Mouse (Mus musculus) urinary bladder, postnatal 36 days (tissue): ENCODE measurements around the gene Nt5c2.
"Not testable (repeated sequence)": the region's sequence is repeated elsewhere in the genome, so short reads cannot be mapped to it uniquely, and the experiment has no call there.

ENCODE experiments used
- DNase-seq, 2 experiments: peaks; one replicate each; pipeline ENCODE4 v3.0.0; 2022; ENCODE audit warnings: low spot score in 2 of 2, mixed read lengths in 1 of 2

The Nt5c2 gene

DNA sequence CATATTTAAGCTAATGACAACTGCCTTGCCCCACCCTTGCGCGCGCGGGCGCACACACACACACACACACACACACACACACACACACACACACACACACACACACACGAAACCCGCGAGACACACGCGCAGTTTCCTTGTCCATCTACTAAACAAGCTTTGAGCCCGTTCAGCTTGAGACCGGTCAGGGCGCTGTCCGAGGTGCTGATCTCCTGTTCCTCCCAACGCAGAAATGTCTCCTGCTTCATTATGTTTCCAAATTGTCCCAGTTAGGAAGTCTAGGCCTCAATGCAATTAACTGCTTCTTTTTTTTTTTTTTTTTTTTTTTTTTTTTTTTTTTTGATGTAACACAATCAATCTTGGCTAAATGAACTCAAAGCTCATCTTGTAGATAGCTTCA is 1.5 kb upstream of the Nt5c2 start:
- DNase-seq, result peak; percentile 66 to 79

DNA sequence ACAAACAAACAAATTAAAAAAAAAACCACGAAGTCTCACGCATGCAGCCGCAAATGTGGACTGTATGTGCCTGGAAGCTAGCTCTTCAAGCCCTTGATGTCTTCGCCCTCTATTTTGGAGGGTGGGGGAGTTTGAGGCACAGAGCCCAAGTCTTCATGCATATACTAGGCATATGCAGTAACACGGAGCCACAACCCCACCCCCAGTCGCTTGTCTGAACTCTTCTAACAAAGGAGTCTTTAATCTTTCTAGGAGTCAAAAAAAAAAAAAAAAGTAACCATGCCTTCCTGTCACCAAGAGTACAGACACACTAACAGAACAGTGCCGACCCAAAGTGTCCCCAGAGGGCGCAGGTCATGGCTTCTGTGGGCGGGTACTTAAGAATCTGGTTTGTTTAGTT is 1.0 kb upstream of the Nt5c2 start:
- DNase-seq, result no peak

GRCm38 (mm10) chr19:47015396-47015795 is 443 bp upstream of the Nt5c2 start:
- no peak for DNase-seq

GRCm38 (mm10) chr19:47014159-47014446 is 850 bp downstream of the Nt5c2 start:
- no peak for DNase-seq

DNA sequence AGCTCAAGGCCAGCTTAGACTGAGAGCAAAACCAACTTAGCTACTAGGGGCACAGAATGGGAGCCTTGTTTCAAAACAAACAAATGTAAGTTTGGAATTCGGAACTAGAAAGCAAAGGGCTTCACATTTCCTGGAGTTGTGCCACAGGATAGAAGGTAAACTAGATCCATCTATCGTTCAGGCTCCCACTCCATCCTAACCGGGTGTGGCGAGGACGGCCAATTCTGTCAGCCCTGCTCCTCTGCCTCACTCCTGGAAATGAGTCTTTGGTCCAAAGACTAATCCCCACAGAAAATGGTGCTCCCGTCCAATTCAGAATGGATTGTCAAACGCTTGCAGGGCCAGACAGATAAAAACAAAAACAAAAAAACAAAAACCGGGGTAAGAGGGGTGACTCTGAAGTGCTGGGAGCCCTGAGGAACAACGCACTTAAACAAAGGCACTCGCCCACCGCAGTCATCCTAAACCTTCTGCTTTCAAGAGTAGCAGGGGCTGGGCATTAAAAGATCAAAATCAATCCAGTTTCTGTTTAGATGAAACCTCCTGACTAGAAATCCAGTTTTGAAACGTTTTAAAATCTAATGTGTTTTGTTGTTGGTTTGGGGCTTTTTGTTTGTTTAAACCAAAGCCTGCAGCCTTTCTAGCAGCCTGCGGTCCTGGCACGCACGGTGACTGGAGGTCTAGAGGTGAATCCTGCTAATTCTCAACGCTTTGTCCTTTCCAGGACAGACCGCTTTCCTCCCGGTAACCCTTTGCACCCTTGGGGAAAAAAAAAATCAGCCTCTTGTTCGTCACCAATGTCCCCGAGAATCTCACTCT is 1.4 kb downstream of the Nt5c2 start:
- DNase-seq, result no peak

DNA sequence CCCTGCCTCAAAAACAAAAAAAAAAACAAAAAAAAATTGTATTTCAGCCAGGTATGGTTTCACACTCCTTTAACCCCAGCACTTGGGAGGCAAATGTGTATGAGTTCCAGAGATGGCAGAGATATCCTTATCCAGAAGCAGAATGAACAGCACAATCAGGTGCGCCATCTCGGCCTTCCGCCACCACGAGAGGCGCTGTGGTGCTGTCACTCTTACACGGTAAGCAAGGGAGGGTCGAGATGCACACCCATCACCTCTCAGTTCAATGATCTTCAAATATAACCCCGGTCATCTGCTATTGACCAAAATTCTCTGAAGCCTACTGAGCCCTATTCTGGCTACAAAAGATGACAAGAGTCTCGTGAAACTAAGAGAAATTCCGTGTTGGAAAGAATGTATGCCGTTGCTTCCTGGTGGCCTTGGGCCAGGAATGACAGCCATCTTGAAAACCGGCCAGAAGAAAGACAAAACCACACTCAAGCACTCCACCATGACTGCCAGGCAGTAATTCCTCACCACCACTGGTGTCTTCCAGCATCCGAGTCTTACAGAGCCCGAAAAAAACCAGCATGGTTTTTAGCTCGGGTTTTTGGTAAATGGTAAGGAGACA is 2.3 kb downstream of the Nt5c2 start:
- no peak for DNase-seq

GRCm38 (mm10) chr19:47009943-47010342 is 5.0 kb downstream of the Nt5c2 start:
- no peak for DNase-seq

DNA sequence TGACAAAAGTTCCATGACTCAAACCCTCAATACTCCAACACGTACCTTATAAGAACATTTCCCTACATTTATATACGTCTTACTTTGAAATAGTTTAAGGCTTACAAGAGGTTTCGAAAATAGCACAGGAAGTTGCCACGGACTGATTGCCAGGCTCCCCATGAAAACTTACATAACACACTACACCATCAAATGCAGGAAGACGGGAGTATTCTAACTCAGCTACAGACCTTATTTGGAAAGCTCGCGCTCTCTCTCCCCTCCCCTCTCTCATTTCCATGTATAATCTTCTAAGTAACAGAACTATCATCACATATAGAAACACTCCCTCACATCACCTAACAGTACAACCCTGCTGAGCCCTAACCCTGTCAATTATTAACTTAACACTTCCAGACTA is 5.5 kb downstream of the Nt5c2 start:
- no peak for DNase-seq

GRCm38 (mm10) chr19:47006321-47006720 is 8.6 kb downstream of the Nt5c2 start:
- peak in 1 of 2 experiments; percentile 41 for DNase-seq

DNA sequence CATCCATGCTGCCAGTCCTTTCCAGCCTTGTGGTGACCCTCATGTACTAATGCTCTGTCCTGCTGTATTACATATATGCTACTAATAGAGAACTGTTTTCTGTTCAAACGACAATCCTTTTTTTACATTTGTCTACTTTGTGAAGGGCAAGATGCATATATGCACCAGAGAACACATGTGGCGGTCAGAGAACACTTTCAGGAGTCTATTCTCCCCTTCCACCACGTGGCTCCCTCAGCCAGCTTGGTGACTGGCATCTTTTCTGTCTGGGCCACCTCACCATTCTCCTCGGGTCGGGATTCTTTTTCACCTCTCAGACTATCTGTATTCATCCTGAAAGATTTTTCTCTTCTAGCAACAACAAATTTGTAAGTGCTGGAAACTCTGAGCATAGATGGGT is 9.1 kb downstream of the Nt5c2 start:
- no peak for DNase-seq

DNA sequence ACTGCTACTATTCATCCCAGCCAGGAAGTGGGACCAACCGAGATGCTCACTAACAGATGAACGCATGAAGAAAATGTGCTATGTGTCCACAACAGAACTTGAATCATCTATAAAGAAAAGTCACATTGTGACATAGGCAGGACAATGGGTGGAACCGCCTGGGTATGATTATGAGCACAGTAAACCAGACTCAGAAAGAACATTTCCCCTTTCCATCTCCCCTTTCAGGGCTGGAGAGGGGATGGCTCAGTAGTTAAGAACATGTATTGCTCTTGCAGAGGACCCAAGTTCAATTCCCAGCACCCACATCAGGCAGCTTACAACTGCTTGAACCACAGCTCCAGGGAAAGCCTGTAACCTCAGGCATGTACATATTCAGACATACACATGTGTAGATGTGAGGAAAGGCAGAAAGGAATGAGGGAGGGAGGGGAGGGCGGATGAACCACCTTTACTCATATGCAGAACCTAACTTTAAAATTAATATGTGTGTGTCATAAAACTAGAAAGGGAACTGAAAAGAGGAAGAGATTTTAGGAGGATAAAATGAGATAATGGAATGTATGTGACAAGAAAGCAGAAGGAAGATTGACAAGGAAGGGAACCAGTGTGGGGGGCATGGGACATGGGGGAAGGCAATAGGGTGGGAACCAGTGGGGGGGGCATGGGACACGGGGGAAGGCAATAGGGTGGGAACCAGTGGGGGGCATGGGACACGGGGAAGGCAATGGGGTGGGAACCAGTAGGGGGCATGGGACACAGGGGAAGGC is 11.0 kb downstream of the Nt5c2 start:
- DNase-seq, result no peak

DNA sequence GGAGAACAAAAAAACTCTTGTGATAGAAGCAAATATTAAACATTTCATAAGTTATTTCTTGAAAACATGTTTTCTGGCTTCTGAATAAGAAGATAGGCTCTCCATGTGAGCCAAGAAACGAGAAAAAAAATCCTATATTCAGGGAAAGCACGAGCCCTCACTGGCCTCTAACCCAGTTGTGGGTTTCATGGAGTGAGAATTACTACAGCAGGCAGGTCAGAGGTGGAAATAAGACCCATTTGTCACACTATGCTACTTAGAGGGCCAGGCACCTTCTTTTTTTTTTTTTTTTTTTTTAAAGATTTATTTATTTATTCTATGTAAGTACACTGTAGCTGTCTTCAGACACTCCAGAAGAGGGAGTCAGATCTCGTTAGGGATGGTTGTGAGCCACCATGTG is 14.6 kb downstream of the Nt5c2 start:
- not testable (repeated sequence) for DNase-seq

GRCm38 (mm10) chr19:46999753-47000152 is 15.2 kb downstream of the Nt5c2 start:
- no peak for DNase-seq

- DNase-seq, result no peak
Measured at GRCm38 (mm10) chr19:46998953-46999352, 16.0 kb downstream of the Nt5c2 start.

- DNase-seq, result no peak
Measured at GRCm38 (mm10) chr19:46998168-46998870, 16.6 kb downstream of the Nt5c2 start.

DNA sequence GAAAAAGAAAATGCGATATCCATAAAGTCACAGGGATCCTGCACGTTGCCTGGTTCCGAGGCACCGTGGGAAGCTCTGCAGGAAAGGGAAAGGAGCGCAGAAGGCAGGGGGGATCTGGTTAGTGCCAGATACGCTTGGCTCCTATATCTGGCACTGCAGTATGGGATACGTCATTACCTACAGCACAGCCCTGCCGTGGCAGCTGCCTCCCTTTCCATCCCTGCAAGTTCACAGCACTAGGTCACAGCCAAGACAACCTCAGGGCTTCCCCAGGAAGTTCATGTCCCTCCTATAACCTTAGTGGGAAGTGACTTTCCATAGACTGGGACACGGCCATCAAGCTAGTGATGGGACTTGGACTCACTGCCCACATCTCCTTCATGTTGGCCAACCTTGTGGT is 18.9 kb downstream of the Nt5c2 start:
- DNase-seq, result no peak

- DNase-seq, result not testable (repeated sequence)
Measured at GRCm38 (mm10) chr19:46992329-46992728, 22.6 kb downstream of the Nt5c2 start.

- DNase-seq, result peak; percentile 83 to 84
Measured at GRCm38 (mm10) chr19:46991145-46991544, 23.8 kb downstream of the Nt5c2 start.

- DNase-seq, result not testable (repeated sequence)
Measured at GRCm38 (mm10) chr19:46990625-46991024, 24.3 kb downstream of the Nt5c2 start.

DNA sequence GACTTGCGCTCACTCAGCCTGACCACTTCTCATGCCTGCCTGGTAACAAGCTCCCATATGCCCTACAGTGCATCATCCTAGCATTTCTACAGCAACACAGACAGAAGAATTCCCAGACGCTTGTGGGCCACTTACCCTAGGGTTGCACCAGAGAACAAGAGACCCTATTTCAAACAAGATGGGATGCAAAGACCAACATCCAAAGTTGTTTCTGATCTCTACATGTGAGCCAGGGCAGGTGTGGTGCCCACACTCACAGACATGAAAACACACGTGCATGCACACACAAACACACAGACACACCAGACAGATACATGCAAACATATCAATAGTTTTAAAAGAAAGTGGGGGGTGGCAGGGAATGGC is 24.8 kb downstream of the Nt5c2 start:
- DNase-seq, result no peak

- no peak for DNase-seq
Measured at GRCm38 (mm10) chr19:46989479-46990152, 25.3 kb downstream of the Nt5c2 start.
